Mouse (Mus musculus): ENCODE data around the gene Fcer2a. TPM values are rescaled to one million over a fixed set of nuclear protein-coding genes. Genes with fewer than 3 reads are reported as not detected.

Gene Fcer2a
- 0.05 and 0.08 TPM in 2 replicates for polyA plus RNA-seq (2015; fragmentation: Nextera tagmentation; extraction: Ambion mirVana)

- 61% methylated on average over 3 of the region's 3 CpGs for WGBS (ENCODE audit: insufficient replicate concordance)
- Histone ChIP-seq H3K27me3 (no peaks in the 10 kb centered on the region), H3K4me1 (replicated peaks) (no peaks in the 10 kb centered on the region), H3K4me3 (replicated peaks) (no peak within 1 kb of the TSS), H3K9ac (no peak within 1 kb of the TSS), H3K27ac (replicated peaks) (no peak within 1 kb of the TSS), H3K9me3 (replicated peaks) (no peaks in the 10 kb centered on the region), H3K36me3 (replicated peaks) (no peaks in the 10 kb centered on the region), H3K4me2 (no peak within 1 kb of the TSS)
- no peak for ATAC-seq (ENCODE audit: insufficient read depth)
Measured at GRCm38 (mm10) chr8:3694121-3694520, at the start of gene Fcer2a. Gene Fcer2a (minus strand): TSS chr8:3694175.

- Histone ChIP-seq H3K4me2 (no peak overlapping the region), H3K4me3 (replicated peaks) (no peak overlapping the region), H3K9me3 (replicated peaks) (no peaks in the 10 kb centered on the region), H3K27ac (replicated peaks) (no peak overlapping the region), H3K27me3 (no peaks in the 10 kb centered on the region), H3K4me1 (replicated peaks) (peaks cover 2% of the 10 kb centered on the region; the same call in 1 of the 2 replicates), H3K36me3 (replicated peaks) (no peaks in the 10 kb centered on the region), H3K9ac (no peak overlapping the region)
- 64% methylated on average over 2 of the region's 2 CpGs for WGBS (ENCODE audit: insufficient replicate concordance)
- ATAC-seq (ENCODE audit: insufficient read depth) = no peak
Measured at GRCm38 (mm10) chr8:3736947-3737346, 43.0 kb upstream of the Fcer2a start.

GRCm38 (mm10) chr8:3735599-3735998 is 41.6 kb upstream of the Fcer2a start:
- Histone ChIP-seq H3K4me3 (replicated peaks) (no peak overlapping the region), H3K4me1 (replicated peaks) (peaks cover 2% of the 10 kb centered on the region; the same call in 1 of the 2 replicates), H3K9ac (no peak overlapping the region), H3K27me3 (no peaks in the 10 kb centered on the region), H3K27ac (replicated peaks) (no peak overlapping the region), H3K4me2 (no peak overlapping the region), H3K9me3 (replicated peaks) (no peaks in the 10 kb centered on the region), H3K36me3 (replicated peaks) (no peaks in the 10 kb centered on the region)
- ATAC-seq (ENCODE audit: insufficient read depth) = no peak
- 79% methylated on average over 2 of the region's 2 CpGs for WGBS (ENCODE audit: insufficient replicate concordance)

GRCm38 (mm10) chr8:3734084-3734483 is 40.1 kb upstream of the Fcer2a start:
- Histone ChIP-seq H3K4me3 (replicated peaks) (no peak overlapping the region), H3K36me3 (replicated peaks) (no peaks in the 10 kb centered on the region), H3K4me1 (replicated peaks) (peaks cover 2% of the 10 kb centered on the region; the same call in 1 of the 2 replicates), H3K27me3 (no peaks in the 10 kb centered on the region), H3K27ac (replicated peaks) (no peak overlapping the region), H3K9me3 (replicated peaks) (no peaks in the 10 kb centered on the region), H3K9ac (no peak overlapping the region), H3K4me2 (no peak overlapping the region)
- ATAC-seq (ENCODE audit: insufficient read depth) = peak; percentile 68
- WGBS (ENCODE audit: insufficient replicate concordance) = 27% methylated on average over 1 of the region's 1 CpGs

- Histone ChIP-seq H3K27ac (replicated peaks) (no peak overlapping the region), H3K4me3 (replicated peaks) (no peak overlapping the region), H3K9me3 (replicated peaks) (no peaks in the 10 kb centered on the region), H3K36me3 (replicated peaks) (no peaks in the 10 kb centered on the region), H3K4me1 (replicated peaks) (no peaks in the 10 kb centered on the region), H3K4me2 (no peak overlapping the region), H3K27me3 (no peaks in the 10 kb centered on the region; the same call in 1 of the 2 replicates), H3K9ac (no peak overlapping the region)
- no peak for ATAC-seq (ENCODE audit: insufficient read depth)
- WGBS (ENCODE audit: insufficient replicate concordance) = 50% methylated on average over 1 of the region's 1 CpGs
Measured at GRCm38 (mm10) chr8:3721041-3721440, 27.1 kb upstream of the Fcer2a start.

GRCm38 (mm10) chr8:3720551-3720950 is 26.6 kb upstream of the Fcer2a start, which contains the start of gene Clec4g:
Gene Clec4g (minus strand): TSS chr8:3720651.
- H3K27ac ChIP-seq (replicated peaks) = no peak within 1 kb of the TSS
- WGBS (ENCODE audit: insufficient replicate concordance) = 44% methylated on average over 5 of the region's 5 CpGs
- no peaks in the 10 kb centered on the region for H3K4me1 ChIP-seq (replicated peaks)
- H3K4me3 ChIP-seq (replicated peaks) = no peak within 1 kb of the TSS
- no peaks in the 10 kb centered on the region for H3K9me3 ChIP-seq (replicated peaks)
- H3K4me2 ChIP-seq = no peak within 1 kb of the TSS
- no peak for ATAC-seq (ENCODE audit: insufficient read depth)
- no peak within 1 kb of the TSS for H3K9ac ChIP-seq
- no peaks in the 10 kb centered on the region; the same call in 1 of the 2 replicates for H3K27me3 ChIP-seq
- H3K36me3 ChIP-seq (replicated peaks) = no peaks in the 10 kb centered on the region

GRCm38 (mm10) chr8:3718559-3718958 is 24.6 kb upstream of the Fcer2a start:
- no peak for ATAC-seq (ENCODE audit: insufficient read depth)
- 11% methylated on average over 14 of the region's 14 CpGs for WGBS (ENCODE audit: insufficient replicate concordance)
- Histone ChIP-seq H3K9me3 (replicated peaks) (no peaks in the 10 kb centered on the region), H3K9ac (no peak overlapping the region), H3K27ac (replicated peaks) (no peak overlapping the region), H3K4me2 (no peak overlapping the region), H3K36me3 (replicated peaks) (no peaks in the 10 kb centered on the region), H3K4me1 (replicated peaks) (no peaks in the 10 kb centered on the region), H3K27me3 (no peaks in the 10 kb centered on the region; the same call in 1 of the 2 replicates), H3K4me3 (replicated peaks) (no peak overlapping the region)

- WGBS (ENCODE audit: insufficient replicate concordance) = 61% methylated on average over 12 of the region's 12 CpGs
- Histone ChIP-seq H3K4me2 (no peak overlapping the region), H3K9me3 (replicated peaks) (no peaks in the 10 kb centered on the region), H3K9ac (no peak overlapping the region), H3K4me1 (replicated peaks) (no peaks in the 10 kb centered on the region), H3K27me3 (no peaks in the 10 kb centered on the region; the same call in 1 of the 2 replicates), H3K36me3 (replicated peaks) (no peaks in the 10 kb centered on the region), H3K4me3 (replicated peaks) (no peak overlapping the region), H3K27ac (replicated peaks) (no peak overlapping the region)
- 0 out of 2 replicates have a peak, but pooled peaks have one; percentile 18 for ATAC-seq (ENCODE audit: insufficient read depth)
Measured at GRCm38 (mm10) chr8:3717321-3717954, 23.5 kb upstream of the Fcer2a start.

- 0 out of 2 replicates have a peak, but pooled peaks cover 4% of the 10 kb centered on the region for H3K4me1 ChIP-seq (replicated peaks)
- no peak for ATAC-seq (ENCODE audit: insufficient read depth)
- no peak overlapping the region for H3K4me2 ChIP-seq
- no peak overlapping the region for H3K9ac ChIP-seq
- no peaks in the 10 kb centered on the region for H3K27me3 ChIP-seq
- WGBS (ENCODE audit: insufficient replicate concordance) = 3% methylated on average over 2 of the region's 2 CpGs
- H3K36me3 ChIP-seq (replicated peaks) = no peaks in the 10 kb centered on the region
- H3K27ac ChIP-seq (replicated peaks) = no peak overlapping the region
- no peak overlapping the region for H3K4me3 ChIP-seq (replicated peaks)
- H3K9me3 ChIP-seq (replicated peaks) = no peaks in the 10 kb centered on the region
Measured at GRCm38 (mm10) chr8:3711646-3712045, 17.7 kb upstream of the Fcer2a start.

GRCm38 (mm10) chr8:3710312-3710711 is 16.3 kb upstream of the Fcer2a start:
- H3K27me3 ChIP-seq = no peaks in the 10 kb centered on the region
- 0 out of 2 replicates have a peak, but pooled peaks cover 4% of the 10 kb centered on the region for H3K4me1 ChIP-seq (replicated peaks)
- no peak overlapping the region for H3K4me3 ChIP-seq (replicated peaks)
- H3K9me3 ChIP-seq (replicated peaks) = no peaks in the 10 kb centered on the region
- no peak overlapping the region for H3K4me2 ChIP-seq
- WGBS (ENCODE audit: insufficient replicate concordance) = 42% methylated on average over 3 of the region's 3 CpGs
- ATAC-seq (ENCODE audit: insufficient read depth) = no peak
- no peak overlapping the region for H3K27ac ChIP-seq (replicated peaks)
- no peak overlapping the region for H3K9ac ChIP-seq
- no peaks in the 10 kb centered on the region for H3K36me3 ChIP-seq (replicated peaks)

- no peaks in the 10 kb centered on the region for H3K27me3 ChIP-seq
- H3K36me3 ChIP-seq (replicated peaks) = no peaks in the 10 kb centered on the region
- no peak overlapping the region for H3K4me2 ChIP-seq
- H3K4me1 ChIP-seq (replicated peaks) = 0 out of 2 replicates have a peak, but pooled peaks cover 4% of the 10 kb centered on the region
- H3K9me3 ChIP-seq (replicated peaks) = no peaks in the 10 kb centered on the region
- no peak overlapping the region for H3K4me3 ChIP-seq (replicated peaks)
- no peak for ATAC-seq (ENCODE audit: insufficient read depth)
- H3K27ac ChIP-seq (replicated peaks) = no peak overlapping the region
- H3K9ac ChIP-seq = no peak overlapping the region
- 53% methylated on average over 7 of the region's 7 CpGs for WGBS (ENCODE audit: insufficient replicate concordance)
Measured at GRCm38 (mm10) chr8:3707611-3708010, 13.6 kb upstream of the Fcer2a start.

Data from liver, embryonic 15.5 days (tissue).